Mouse (Mus musculus) hindlimb bud, embryonic 11.5 days (tissue): ENCODE data around the gene Tep1.

Experiments used
- DNase-seq: peaks from one replicate; pipeline ENCODE4 v3.0.0-alpha.2; 2012; ENCODE audit warnings: low read depth, low spot score; ENCODE audit errors: extremely low spot score

The Tep1 gene

DNA sequence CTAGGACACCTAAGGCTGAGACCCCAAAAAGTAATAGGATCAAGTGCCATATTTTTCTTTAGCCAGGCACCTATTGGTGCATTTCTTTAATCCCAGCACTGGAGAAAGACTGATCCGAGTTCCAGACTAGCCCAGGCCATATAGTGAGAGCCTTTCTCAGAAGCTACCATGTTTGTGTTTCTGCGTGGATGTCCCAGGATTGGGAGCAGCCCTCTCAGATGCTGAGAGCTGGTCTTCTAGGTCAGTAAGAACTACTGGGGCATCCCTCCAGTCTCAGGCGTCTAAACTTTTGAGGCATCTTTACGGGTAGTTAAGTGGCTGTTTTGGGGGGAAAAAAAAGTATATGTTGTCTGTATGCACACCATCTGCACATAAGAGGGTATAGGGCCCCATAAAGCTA is 74.4 kb downstream of the Tep1 start:
- no peak for DNase-seq

DNA sequence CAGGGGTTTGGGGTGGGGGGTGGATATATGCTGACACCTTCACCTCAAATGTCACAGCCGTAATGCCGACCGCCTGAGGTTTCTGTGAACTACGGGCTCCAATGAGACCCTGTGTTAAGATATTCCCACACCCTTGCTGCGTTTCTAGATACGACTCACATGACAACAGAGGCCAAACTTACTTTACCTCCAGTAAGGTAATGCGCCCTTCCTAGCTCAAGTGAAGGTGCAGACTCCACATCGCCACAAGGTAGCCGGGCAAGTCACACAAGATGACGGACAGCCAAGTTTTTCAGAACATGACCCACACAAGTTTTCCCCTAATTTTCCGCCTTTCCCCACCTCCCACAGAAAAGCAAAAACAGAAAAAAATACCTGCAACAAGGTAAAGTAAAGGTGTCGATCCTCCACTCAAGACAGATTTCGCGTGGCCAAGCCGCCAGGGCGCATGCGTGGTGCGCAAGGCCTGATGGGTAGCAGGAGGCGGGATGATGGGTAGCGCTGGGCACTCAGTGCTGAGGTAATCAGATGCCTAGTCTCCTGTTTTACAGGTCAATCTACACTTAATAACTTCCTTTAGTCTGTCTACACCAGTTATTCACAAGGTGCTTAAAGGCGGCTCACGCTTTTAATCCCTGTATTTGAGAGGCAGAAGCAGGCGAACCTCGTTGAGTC is 75.0 kb downstream of the Tep1 start:
- DNase-seq: no peak

DNA sequence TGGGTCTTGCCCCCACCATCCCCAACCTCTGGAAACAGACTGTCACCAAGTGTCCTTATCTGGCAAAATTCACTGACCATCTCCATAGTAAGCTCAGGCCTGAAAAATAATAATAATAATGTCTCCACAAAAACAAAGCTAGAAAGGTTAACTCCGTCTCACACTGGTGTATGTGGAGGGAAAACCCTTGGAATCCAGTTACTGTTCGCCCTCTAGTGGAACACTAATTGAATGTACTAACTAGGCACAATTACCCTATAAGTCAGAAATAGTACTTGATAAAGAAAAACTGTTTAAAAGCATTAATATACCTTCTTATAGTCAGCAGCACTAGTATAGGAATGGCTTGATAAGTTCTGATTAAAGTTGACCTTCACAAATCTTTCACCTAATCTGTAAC is 82.2 kb downstream of the Tep1 start:
- DNase-seq: no peak

- peak; percentile 82 for DNase-seq
Observed at GRCm38 (mm10) chr14:50785251-50785637, 85.1 kb downstream of the Tep1 start, which contains the start of gene Ttc5. Ttc5 (minus strand) TSS chr14:50785519.

DNA sequence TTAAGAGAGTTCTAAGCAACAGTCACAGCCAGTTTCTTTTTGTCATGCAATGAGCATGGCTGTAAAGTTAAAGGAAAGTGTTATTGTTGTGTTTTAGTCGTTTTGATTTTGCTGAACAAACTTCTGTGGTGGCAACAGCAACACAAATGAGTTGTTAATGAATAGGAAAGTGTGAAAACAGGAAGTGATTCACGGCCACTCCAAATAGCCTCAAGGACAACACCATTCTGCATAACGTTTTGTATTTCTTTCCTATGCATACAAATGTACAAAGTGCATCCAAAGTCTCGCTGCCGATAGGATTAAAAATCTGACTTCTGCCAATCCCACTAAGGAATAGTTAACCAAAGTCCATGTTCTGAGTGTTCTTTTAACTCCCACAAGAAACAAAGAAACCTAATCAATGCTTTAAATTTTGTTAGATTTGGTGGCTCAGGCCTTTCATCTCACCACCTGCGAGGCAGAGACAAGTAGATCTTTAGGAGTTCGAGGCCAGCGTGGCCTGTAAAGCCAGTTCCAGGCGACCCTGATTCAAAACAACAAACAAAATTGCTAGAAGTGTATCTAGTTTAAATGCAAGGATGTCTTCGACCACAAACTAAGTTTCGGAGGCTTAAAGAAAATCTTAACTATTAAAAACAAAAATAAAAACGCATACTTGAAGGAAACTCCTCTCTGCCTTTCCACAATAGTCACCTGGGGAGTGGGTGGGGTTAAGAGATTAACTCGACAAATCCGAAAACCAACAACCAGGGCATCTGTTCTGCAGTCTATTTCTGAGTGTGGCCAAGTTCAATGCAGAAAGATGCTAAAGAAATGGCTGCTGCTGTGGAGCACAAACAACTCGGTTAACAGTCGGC is 85.7 kb downstream of the Tep1 start:
- DNase-seq: no peak

DNA sequence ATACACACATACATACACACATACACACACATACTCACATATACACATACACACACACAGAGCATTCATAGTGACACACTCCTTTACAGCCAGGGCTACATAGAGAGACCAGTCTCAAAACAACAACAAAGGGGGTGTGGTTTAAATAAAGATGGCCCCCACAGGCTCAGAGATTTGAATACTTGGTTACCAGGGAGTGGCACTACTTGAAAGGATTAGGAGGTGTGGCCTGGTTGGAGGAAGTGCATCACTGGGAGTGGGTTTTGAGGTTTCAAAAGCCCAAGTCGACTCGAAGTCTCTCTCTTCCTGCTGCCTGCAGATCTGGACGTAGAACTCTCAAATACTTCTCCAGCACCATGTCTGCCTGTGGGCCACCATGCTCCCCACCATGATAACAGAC is 88.2 kb downstream of the Tep1 start:
- DNase-seq: no peak
